Comparison of ENCODE assay signal across 21 mouse cellular contexts in the genomic region with DNA sequence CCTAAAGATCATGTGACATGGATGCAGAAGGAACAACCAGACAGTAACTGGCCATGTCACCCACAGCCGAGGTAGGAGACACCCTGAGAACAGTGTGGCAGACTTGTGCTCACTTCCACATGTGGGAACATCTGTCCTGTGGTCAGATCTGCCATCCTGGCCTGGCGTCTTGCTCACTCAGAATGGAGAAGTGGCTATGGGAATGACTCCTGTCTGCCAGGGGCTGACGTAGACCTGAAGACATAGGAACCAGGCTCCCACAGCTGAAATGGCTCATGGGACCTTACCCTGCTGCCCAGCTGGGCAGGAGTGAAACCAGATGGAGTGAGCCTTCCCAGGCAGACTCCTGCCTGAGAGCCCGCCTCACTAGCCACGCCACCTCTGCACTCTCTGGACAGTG.
A peak's percentile ranks its signal among the peaks of the same experiment; 100 is the strongest.
DNase-seq lines count a peak whose midpoint lies in the region; ATAC-seq lines count a peak whose summit lies in the region.
"Had no signal": no experiment of that assay in that cellular context is flagged by ENCODE, and none has a peak within 500 bp of the region (broad histone marks: within the 10 kb centered on the region; RNA-seq: fewer than 3 reads in every experiment).

No protein-coding gene starts in this region.

- no peaks in the 10 kb centered on the region for H3K27me3 ChIP-seq in kidney, embryonic 16.5 days (ENCODE audit: insufficient read depth, low read length)

- H3K27ac ChIP-seq in kidney, embryonic 16.5 days (ENCODE audit: low read length) = no peak overlapping the region
- H3K27ac ChIP-seq: embryonic facial prominence, embryonic 10.5 days; gastrocnemius, adult 2 months; hindbrain, postnatal 0 days; limb, embryonic 10.5 days; midbrain, embryonic 12.5 days; neural tube, embryonic 15.5 days had no signal

- peak; percentile 97 for DNase-seq in heart, adult 11 months
- no peak for DNase-seq in heart, postnatal 4 days
- peak; percentile 19 for DNase-seq in kidney, adult 9 months
- DNase-seq in adipocyte (ENCODE audit: low spot score) = no peak
- no peak for DNase-seq in layer of hippocampus, postnatal 36 days
- DNase-seq: cerebellum, adult 18-20 months; gastrocnemius, adult 2 months; lung, adult 2 months; lung, postnatal 4 days; right cerebral cortex, postnatal 4 days; thymus, adult 2 months had no signal

- no peaks in the 10 kb centered on the region; the same call in 1 of the 2 replicates for H3K9me3 ChIP-seq in kidney, embryonic 16.5 days (ENCODE audit: low read length)
- H3K9me3 ChIP-seq: limb, embryonic 10.5 days; midbrain, embryonic 12.5 days; neural tube, embryonic 15.5 days had no signal

- no peak for ATAC-seq in kidney, embryonic 16.5 days (ENCODE audit: low FRiP score, low TSS enrichment)
- peak; percentile 98 for ATAC-seq in granulocyte monocyte progenitor cell, adult 5-6 weeks (replicated peaks; ENCODE audit: poor library complexity, severe bottlenecking)
- ATAC-seq in monocyte, adult 5-6 weeks (replicated peaks; ENCODE audit: insufficient number of reproducible peaks, low FRiP score, low TSS enrichment, poor library complexity, severe bottlenecking) = peak; percentile 90
- ATAC-seq: hindbrain, postnatal 0 days; intestine, postnatal 0 days had no signal

- no peak overlapping the region for H3K4me3 ChIP-seq in kidney, embryonic 16.5 days (ENCODE audit: low read length)
- H3K4me3 ChIP-seq: embryonic facial prominence, embryonic 10.5 days; gastrocnemius, adult 2 months; limb, embryonic 10.5 days; midbrain, embryonic 12.5 days; neural tube, embryonic 15.5 days had no signal

- no peaks in the 10 kb centered on the region for H3K36me3 ChIP-seq in kidney, embryonic 16.5 days (ENCODE audit: insufficient read depth, low read length)
- H3K36me3 ChIP-seq: embryonic facial prominence, embryonic 10.5 days; limb, embryonic 10.5 days; midbrain, embryonic 12.5 days; neural tube, embryonic 15.5 days had no signal

- H3K4me2 ChIP-seq in kidney, embryonic 16.5 days (replicated peaks; ENCODE audit: low read depth, low read length) = no peak overlapping the region
- H3K4me2 ChIP-seq: liver, embryonic 11.5 days; midbrain, embryonic 12.5 days; neural tube, embryonic 15.5 days had no signal

- no peaks in the 10 kb centered on the region for H3K4me1 ChIP-seq in kidney, embryonic 16.5 days (ENCODE audit: insufficient read depth, low read length)
- H3K4me1 ChIP-seq: embryonic facial prominence, embryonic 10.5 days; midbrain, embryonic 12.5 days; neural tube, embryonic 15.5 days had no signal

- H3K9ac ChIP-seq in kidney, embryonic 16.5 days (replicated peaks; ENCODE audit: low read length) = no peak overlapping the region
- H3K9ac ChIP-seq: midbrain, embryonic 12.5 days; neural tube, embryonic 15.5 days had no signal

- WGBS in kidney, embryonic 16.5 days = 78% methylated on average over 5 of the region's 5 CpGs

Comparison
In these comparisons a context has a peak if more than half of its experiments do, and no peak if none do; other contexts are left out.
1. DNase-seq: peak in heart, adult 11 months (single experiment) and kidney, adult 9 months (single experiment); none in heart, postnatal 4 days (single experiment), adipocyte (single experiment) and layer of hippocampus, postnatal 36 days (0 of 2).